Mouse (Mus musculus): ENCODE results near the gene Dhx40.
A peak's percentile ranks its signal among the peaks of the same experiment; 100 is the strongest.
"Not testable (repeated sequence)": the region's sequence is repeated elsewhere in the genome, so short reads cannot be mapped to it uniquely, and the experiment has no call there.

Dhx40 gene

DNA sequence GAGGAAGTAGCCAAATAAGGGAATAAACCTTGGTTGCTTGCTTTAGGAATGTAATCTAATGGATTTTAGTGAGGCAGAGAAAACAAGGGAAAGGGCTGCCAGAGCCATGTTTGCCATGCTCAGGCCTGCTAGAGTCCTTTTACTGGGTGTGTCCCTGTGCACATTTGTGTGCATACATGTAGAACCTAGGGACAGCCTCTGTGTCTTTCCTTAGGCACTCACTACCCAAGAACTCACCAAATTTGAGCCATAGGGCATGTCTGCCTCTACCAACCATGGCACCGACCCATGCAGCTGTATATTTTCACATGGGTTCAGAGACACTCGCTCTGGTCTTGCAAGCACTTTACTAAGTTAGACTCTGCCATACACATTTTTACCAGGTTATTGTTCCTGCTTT is 11.4 kb upstream of the Dhx40 start:
- DNase-seq (ENCODE audit: low read depth) = no peak

DNA sequence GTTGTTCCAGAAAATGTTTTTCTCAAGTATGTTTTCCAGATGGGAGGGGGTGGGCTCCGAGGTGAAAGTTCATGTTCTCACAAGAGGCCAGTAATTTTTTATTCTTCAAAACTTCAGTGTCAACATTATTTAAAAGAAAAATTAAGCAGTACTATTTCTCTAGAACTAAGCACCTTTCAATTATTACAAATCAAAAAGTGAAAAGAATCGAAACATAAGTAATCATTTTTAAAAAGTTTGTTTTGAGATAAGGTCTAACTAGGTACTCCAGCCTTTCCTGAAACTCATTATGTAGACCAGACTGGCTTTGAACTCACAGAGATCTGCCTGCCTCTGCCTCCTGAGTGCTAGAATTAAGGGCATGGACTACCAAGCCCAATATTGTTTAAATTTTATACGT is 8.7 kb upstream of the Dhx40 start:
- DNase-seq (ENCODE audit: low read depth) = not testable (repeated sequence)

DNA sequence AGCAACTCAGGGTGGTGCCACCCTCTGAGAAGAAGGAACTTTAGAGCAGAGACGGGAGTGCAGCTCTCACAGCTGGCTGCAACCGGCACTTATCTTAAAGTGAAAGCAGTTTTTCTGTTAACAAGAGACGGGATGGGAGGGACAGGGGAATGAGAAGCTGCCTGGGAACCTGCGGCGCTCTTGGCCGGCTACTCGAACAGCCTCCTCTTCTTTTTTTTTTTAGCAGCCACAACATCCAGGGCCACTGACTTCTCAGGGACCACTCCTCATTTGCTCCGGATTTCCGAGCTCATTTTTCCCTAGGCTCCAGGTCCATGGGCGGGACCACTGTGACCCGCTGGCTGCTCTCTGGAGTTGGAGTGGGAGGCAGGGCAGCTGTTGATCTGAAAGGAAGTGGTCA is 6.9 kb upstream of the Dhx40 start:
- not testable (repeated sequence) for DNase-seq (ENCODE audit: low read depth)

DNA sequence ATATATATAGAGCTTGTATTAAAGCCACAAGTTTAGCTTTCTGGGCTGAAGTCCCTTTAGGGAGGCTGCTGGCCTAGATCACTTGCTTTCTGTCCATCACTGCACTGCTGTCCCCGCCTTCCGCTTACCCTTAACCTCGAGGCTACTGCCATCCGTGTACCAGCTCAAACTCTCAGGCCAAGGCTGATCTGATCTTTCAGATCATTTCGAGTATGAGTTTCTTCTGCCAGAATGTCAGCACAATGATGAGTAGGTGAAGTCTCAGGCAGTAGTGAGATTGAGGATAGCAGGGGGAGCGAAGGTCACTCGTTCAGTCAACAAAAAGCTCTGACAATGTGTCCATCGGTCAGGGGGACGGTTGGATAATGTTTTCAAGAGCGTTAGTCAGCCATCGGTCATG is 5.7 kb upstream of the Dhx40 start:
- DNase-seq (ENCODE audit: low read depth) = not testable (repeated sequence)

DNA sequence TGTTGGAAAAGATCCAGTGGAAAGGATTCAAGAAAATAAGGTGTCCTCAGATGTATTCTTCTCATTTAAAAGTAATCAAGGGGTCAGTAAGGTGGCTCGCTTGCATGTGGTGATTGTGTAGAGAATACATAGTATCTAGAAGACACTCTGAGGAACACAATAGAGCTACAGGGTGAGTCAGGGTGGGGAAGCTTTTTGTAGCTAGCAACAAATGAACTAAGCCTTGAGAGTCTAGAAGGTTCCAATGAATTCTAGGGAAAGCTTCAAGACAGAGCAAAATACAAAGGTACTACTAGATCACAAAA is 3.7 kb upstream of the Dhx40 start:
- DNase-seq (ENCODE audit: low read depth) = no peak

DNA sequence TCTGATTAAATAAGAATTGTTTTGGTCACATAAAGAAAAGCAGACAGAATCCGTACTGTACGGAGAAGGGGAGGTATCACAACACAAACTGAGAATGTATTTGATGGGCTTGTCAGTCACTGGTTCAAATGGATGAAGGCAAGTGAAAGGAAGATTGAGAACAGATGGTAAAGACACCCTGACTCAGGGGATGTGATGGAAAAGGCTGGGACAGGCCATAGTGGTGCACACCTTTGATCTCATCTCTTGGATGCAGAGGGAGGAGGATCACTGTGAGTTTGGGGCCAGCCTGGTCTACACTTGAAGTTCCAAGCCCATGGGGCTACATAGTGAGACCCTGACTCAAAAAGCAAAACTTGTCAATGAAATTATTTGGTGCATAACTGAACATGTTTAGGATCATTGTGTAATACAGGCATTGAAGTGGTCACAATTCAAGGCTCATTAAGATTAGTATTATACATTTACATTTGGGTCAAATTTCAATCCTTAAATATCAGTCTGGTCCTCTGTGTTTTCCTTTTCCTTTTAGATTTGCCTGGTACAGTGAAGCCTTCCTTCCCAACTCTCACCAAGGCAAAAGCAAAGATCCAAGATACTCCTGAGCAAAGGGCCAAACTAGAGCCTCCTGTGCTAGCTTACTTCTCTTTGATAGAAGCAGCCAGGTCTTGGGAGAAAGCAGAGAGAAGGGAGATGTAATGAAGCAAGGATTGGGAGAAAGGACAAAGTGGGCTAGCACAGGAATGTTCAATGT is 3.2 kb upstream of the Dhx40 start:
- no peak for DNase-seq (ENCODE audit: low read depth)

DNA sequence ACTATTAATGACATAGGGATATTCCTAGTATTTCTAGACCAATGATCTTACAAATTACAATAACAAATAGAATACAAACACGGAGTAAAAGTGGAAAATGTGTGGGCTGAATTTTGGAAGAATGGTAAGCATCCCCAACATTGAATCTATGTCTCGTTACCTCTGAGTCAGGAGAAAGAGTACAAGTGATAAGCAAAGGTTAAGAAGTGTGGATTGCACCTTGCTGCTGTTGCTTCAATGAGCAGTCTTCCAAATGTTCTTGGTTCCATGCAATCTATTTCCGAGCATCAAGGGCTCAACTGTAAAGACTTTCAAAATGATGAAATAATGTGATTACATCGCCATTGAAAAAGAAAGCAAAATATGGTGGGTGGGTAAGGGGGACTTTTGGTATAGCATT is 2.3 kb upstream of the Dhx40 start:
- DNase-seq (ENCODE audit: low read depth) = no peak

DNA sequence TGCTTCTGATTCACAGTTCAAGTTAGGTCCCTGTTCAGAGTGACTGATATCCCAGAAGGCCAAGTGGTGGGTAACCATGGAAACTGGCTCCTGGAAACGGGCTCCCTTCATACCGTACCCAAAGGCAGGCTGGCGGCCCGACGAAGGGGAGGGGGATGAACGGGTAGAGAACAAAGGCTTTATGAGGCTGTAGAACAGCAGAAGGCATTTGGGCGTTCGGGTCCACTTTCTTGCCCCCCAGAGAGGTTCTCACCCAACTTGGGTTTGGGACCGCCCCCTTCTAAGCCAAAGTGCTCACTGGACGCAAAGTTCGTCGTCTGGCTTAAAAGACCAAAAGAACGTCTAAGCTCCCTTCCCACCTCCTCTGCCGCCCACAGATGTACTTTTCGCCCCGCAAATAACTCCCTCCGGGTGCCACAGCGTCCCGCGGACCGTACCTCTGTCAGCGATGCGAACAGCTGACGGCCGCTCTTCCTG is 507 bp downstream of the Dhx40 start:
- no peak for DNase-seq (ENCODE audit: low read depth)

DNA sequence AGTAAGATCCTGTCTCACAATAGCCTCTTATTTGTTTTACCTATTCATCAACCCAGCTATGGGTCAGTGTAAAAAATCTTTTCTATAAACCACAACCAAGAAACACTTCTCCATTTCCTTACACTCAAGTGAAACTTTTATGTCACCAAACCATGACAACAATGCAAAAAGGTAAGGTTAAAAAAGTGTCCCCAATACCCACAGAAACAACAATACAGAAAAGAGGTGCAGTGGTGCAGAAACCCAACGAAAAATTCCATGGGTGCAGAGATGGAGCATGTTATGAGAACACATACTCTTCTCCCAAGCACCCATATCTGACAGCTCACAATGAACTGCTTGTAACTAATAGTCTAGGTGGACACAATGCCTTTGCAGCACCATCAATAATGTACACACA is 13.4 kb downstream of the Dhx40 start:
- no peak for DNase-seq (ENCODE audit: low read depth)

DNA sequence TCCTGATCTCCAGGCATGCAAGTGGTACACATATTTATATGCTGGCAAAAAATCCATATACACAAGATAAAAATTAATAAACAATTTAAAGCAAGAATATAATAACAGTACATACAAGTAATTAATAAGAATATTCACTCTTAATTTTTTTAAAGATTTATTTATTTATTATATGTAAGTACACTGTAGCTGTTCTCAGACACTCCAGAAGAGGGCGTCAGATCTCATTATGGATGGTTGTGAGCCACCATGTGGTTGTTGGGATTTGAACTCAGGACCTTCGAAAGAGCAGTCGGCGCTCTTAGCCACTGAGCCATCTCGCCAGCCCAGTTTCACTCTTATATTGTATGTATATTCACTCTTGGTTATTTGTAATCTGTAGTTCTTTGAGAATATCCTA is 20.1 kb downstream of the Dhx40 start:
- not testable (repeated sequence) for DNase-seq (ENCODE audit: low read depth)

DNA sequence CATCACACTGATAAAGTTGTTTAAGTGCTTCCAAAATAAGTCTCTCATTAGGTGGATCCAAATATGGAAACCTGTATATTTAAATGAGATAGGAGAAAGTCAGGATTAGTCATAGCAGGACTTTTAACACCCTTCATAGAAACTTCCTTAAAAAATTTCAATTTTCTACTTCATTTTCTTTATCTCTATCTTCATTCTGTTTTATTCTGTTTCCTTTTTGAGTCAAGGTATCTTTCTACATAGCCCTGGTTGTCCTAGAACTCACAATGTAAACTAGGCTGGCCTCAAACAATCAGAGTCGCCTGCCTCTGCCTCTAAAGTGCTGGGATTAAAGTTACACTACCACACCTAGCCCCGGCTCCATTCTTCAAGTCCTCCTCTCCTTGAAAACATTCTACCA is 21.8 kb downstream of the Dhx40 start:
- no peak for DNase-seq (ENCODE audit: low read depth)

DNA sequence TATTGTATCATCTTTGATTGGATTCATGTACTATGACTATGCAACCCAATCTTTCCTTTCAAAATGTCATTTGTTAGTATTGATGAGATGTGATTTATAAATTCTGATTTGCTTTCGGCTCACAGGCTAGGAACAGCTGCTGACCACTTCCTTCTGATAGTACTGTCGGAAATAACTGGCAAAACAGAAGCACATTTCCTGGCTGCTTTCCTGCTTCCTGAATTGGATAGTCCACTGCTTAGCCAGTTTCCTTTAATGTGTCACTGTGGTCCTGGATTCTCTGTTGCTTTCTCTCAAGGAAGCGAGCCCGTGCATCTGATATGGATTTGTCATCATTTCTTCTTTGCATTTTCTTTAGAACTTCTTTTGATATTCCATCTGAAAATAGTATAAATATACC is 37.7 kb downstream of the Dhx40 start:
- no peak for DNase-seq (ENCODE audit: low read depth)

DNA sequence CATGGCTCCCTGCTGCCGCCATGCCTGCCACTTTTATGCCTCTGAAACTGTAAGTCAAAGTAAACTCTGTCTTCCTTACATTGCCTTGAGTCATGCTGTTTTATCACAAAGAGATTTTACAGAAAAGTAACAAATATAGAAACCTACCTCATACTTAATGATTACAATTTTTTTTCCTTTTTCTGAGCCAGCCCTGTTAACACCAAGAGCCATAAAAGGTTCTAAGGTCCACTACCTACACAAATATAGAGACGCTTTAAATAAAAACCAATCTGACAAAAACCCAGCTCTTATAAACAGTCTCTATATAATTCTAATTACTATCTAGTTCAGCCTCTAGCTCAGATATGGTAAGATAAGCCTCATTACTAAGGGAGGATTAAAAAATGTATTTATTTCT is 43.0 kb downstream of the Dhx40 start:
- no peak for DNase-seq (ENCODE audit: low read depth)

DNA sequence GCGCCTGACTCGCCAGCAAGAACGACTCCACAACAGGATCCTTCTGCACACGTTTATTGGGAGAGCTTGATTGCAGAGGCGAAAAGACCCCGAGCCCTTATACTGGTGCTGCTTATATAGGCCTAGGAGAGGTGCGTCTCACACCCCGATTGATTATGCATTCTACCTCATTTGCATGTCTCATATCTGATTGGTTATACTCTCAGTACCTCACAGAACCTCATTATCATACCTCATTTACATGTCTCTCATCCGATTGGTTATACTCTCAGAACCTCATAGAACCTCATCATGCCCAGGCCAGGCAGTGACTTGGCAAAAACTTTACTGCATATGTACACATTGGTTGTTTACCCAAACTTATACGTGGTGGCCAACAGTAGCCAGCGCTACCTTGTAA is 44.4 kb downstream of the Dhx40 start:
- DNase-seq (ENCODE audit: low read depth) = not testable (repeated sequence)

DNA sequence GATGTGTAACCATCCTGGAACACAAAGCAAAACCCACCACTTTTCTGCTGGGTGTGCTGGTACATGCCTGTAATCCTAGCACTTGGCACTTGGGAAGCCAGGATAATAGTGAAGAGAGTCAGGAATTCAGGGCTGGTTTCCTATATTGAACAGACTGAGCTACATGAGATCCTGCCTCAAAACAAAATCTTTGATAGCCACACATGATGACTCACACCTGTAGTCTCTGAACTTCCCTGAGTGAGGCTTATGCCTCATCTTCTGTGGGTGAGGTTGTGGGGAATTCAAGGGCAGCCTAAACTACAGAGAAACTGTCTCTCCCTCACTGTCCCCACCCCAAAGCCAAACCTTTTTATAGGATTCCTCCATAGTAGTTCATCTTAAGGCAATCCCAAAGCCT is 47.2 kb downstream of the Dhx40 start:
- no peak for DNase-seq (ENCODE audit: low read depth)

DNA sequence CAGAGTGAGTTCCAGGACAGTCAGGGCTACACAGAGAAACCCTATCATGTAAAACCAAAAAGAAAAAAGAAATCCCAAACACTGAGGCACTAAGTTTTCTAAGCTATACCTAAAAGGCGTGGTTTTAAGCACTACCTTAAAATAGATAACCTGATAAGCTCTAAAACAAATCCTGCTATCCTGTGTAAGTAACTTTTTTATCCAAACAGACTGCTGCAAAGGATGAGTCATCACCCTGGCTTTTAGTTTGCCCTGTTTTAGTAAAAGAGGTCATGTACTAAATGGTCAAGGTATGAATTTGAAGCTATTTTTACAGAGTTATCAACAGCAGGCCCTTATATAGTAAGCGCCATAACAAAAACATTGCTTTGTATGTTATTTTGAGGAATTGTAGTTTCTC is 47.7 kb downstream of the Dhx40 start:
- DNase-seq (ENCODE audit: low read depth) = no peak

DNA sequence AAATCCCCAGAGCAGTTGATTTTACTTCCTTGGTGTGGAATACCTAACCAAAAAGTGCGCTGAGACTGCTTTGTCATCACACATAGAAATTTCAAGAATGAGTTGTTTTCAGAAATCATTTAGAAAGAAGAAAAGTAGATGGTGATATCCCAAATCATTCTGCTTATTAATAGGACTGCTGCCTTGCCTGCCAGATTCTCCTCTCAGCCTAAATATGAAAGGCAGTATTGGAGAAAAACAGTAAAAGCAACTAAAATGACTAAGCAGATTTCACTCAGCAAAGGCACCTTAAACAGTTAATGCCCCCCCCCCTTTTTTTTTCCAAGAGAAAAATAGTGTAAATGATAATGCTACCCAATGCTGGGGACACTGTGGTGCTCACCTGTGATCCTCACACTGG is 48.3 kb downstream of the Dhx40 start:
- no peak for DNase-seq (ENCODE audit: low read depth)

DNA sequence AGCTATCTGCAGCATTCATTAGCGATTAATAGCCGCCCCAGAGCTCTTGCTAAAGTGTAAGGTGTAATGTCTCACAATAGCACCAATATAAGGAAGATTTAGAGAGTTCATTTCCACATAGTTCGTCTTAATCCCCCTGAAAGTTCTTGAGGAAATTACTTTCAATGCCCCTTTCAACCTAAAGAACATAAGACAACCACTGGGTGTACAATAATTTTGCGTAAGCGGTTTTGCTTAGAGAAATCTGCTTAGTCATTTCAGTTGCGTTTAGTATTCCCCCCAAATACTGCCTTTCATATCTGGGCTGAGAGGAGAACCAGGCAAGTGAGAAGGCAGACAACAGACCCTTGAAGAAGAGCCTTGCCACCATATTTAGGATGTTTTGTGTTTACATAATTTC is 49.0 kb downstream of the Dhx40 start:
- DNase-seq (ENCODE audit: low read depth) = no peak

DNA sequence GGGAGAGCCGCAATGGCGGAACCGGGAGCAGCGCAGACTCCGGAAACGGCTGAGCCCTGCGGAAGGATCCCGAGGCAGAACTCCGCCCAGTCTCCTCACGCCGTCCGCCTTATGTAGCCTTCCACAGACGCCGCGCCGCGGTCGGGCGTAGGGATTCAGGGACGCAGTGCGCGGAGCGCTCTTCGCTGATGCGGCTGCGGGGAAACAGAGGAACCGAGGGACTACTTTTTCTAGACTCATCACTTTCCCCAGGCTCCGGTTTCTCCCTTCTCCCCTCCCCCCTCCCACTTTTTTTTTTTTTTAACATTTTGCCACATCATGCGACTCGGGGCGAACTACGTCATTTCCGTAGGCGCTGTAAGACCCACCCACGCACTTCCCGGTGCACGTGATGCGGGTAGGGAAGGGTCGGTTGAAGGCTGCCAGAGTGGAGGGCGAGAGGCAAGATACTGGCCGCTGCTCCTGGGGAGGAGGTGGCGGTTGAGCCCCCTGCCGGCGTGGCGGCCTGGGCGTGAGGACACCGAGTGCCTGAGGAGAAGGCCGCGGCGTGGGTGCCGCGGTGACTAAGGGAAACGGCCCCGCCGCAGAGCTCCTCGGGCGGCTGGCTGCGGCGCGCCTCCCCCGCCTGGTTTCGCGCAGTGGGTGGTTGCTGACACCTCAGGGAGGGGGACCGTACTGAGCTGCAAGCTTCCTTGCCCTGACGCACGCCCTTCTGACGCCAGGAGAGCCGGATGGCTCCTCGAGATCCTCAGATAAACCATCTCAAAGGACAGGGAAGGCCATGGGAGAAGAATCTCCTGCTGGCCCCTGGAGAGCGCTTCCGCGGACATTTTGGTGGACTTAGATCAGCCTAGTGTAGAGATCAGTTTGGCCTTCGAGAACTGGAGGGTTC is 49.8 kb downstream of the Dhx40 start, which contains the start of gene Cltc:
Cltc (minus strand) TSS at position 86 of the 892 bp plus-strand sequence.
- peak; percentile 98 for DNase-seq (ENCODE audit: low read depth)

DNA sequence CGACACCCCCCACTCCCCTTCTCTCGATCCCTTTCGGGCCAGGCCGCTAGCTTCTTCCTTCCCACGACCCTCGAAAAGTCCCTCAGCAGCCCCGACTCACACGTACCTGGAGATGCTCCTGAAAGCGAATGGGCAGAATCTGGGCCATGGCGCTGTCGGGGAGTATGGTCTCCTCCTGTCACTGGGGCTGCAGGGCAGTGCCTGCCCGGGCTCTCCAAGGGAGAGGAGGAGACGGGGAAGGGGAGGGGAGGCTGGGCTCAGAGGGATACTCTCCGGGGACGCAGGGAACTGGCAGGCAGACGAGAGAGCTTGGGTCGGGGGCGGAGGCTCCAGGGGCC is 50.4 kb downstream of the Dhx40 start:
- DNase-seq (ENCODE audit: low read depth) = no peak

DNA sequence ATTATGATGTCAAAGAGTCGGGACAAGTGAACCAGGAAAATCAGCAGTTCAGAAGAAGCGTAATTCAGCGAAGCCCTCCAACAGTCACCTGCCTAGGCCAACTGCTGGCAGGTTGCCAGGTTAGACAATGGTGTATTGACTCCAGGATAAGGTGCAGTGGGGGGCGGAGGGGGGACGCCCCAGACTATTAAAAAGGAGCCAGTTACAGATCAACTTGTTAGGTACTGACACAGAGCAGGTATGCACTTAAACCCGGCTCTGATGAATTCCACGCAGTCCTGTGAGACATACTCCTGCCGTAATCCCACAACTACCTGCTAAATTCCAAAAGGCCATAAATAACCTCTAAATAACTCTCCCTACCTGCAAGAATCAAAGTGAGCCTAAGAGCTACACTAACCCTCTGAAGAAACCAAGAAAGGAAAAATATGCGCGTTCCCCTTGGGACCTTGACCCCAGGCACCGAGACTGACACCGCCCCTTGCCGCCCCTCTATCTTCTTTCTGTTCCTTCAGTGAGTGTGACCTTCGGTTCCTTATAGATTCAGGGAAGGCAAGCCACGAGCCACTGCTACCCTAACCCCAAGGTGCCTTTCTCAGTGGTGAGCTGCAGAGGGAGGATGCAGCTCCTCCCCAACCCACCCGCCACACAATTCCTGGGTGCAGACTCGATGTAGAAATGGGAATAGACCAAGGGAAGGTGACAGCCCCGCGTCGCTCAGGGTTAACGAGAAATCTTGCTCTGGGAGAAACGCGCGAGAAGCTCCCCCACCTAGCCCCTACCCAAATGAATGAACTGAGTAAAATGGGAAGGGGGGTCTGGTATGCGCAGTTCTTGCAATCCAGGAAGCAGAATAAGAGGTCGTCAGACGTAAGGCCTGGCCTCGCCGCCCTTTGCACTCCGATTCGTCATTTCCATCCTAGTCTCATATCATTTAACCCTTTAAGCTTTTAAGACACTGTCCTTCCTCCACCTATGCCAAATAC is 51.1 kb downstream of the Dhx40 start:
- DNase-seq (ENCODE audit: low read depth) = no peak

DNA sequence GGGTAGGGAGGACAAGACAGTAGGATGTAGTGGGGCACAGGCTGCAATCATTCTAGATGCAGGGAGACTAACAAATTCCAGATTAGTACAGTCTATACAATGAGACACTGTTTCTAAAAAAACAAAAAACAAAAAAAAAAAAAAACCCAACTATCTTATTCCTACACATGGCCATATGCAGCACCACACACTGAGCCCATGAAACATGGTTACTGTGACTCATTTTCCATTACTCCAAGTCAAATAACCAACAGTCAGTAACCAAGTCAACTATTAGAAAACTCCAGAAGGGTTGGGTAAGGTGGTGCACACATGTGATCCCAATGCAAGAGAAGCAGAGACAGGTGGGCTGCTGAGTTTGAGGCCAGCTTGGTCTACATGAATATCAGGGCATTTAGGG is 55.1 kb downstream of the Dhx40 start:
- no peak for DNase-seq (ENCODE audit: low read depth)
